Mouse (Mus musculus) forebrain, embryonic 11.5 days (tissue): ENCODE data around the gene Olfr157. TPM values are rescaled to one million over a fixed set of nuclear protein-coding genes. Genes with fewer than 3 reads are reported as not detected.
"Not testable (repeated sequence)": the region's sequence is repeated elsewhere in the genome, so short reads cannot be mapped to it uniquely, and the experiment has no call there.

Source experiments
- ATAC-seq: fragments of 200-750 bp; cut with Nextera tagmentation; replicated peaks from 2 replicates; pipeline ENCODE4 v1.8.0; 2017; ENCODE audit warnings: moderate TSS enrichment; ENCODE audit not compliant: low FRiP score
- DNase-seq: peaks from one replicate; pipeline ENCODE4 v3.0.0-alpha.2; 2017; ENCODE audit warnings: low spot score
- H3K27ac ChIP-seq: fragments of 300-500 bp; sonication (generic); 2 replicates; pipeline ENCODE4 v1.5.1; 2014; ENCODE audit warnings: low read depth, low read length
- H3K27me3 ChIP-seq: fragments of 300-500 bp; sonication (generic); 2 replicates; pipeline ENCODE4 v1.6.1; 2014; ENCODE audit warnings: mild to moderate bottlenecking, low read length, mixed read lengths; ENCODE audit not compliant: control insufficient read depth, insufficient read depth
- H3K36me3 ChIP-seq: fragments of 300-500 bp; sonication (generic); 2 replicates; pipeline ENCODE4 v1.6.1; 2014; ENCODE audit warnings: mild to moderate bottlenecking, low read length, moderate library complexity, mixed read lengths; ENCODE audit not compliant: control insufficient read depth, insufficient read depth
- H3K4me1 ChIP-seq: fragments of 300-500 bp; sonication (generic); replicated peaks from 2 replicates; pipeline ENCODE4 v1.6.1; 2014; ENCODE audit warnings: low read length, mixed read lengths; ENCODE audit not compliant: control insufficient read depth, insufficient read depth
- H3K4me2 ChIP-seq: fragments of 300-500 bp; sonication (generic); 2 replicates; pipeline ENCODE4 v1.6.1; 2014; ENCODE audit warnings: low read depth, mild to moderate bottlenecking, low read length, moderate library complexity, mixed read lengths; ENCODE audit not compliant: severe bottlenecking
- H3K4me3 ChIP-seq: fragments of 300-500 bp; sonication (generic); 2 replicates; pipeline ENCODE4 v1.5.1; 2014; ENCODE audit warnings: low read depth, low read length
- H3K9ac ChIP-seq: fragments of 300-500 bp; sonication (generic); 2 replicates; pipeline ENCODE4 v1.6.1; 2014; ENCODE audit warnings: low read length
- H3K9me3 ChIP-seq: fragments of 300-500 bp; sonication (generic); 2 replicates; pipeline ENCODE4 v1.6.1; 2016; ENCODE audit warnings: low read length, mixed read lengths; ENCODE audit not compliant: control insufficient read depth
- WGBS: fragments of 180-500 bp; shearing (Covaris S2); extraction: QIAGEN DNeasy Blood & Tissue Kit; methylation state at CpG from one replicate; pipeline ENCODE4 v1.1.7; 2014; 5-methylcytosine and 5-hydroxymethylcytosine counted together
- polyA plus RNA-seq: library from polyadenylated mRNA; unstranded; fragments of >200 nt; fragmentation: Nextera tagmentation; extraction: Ambion mirVana; gene quantifications from 2 replicates; pipeline ENCODE4 v1.2.1, GENCODE M21; 2014

The Olfr157 gene
- polyA plus RNA-seq, 1 experiment from 2014 or later: not detected

GRCm38 (mm10) chr4:43832031-43832430 lies 8.0 kb downstream of the Olfr157 start:
- H3K9ac ChIP-seq: no peak overlapping the region
- H3K27me3 ChIP-seq: no peaks in the 10 kb centered on the region
- H3K4me1 ChIP-seq: no peaks in the 10 kb centered on the region
- no peaks in the 10 kb centered on the region for H3K9me3 ChIP-seq
- H3K4me2 ChIP-seq: no peak overlapping the region
- H3K27ac ChIP-seq: no peak overlapping the region
- no peaks in the 10 kb centered on the region for H3K36me3 ChIP-seq
- ATAC-seq (no peak), DNase-seq (peak; percentile 50)
- no peak overlapping the region for H3K4me3 ChIP-seq
- WGBS: 70% methylated on average over 5 of the region's 5 CpGs

GRCm38 (mm10) chr4:43828806-43829205 lies 11.2 kb downstream of the Olfr157 start:
- Histone ChIP-seq H3K36me3 (no peaks in the 10 kb centered on the region), H3K27me3 (no peaks in the 10 kb centered on the region), H3K9me3 (no peaks in the 10 kb centered on the region), H3K27ac (no peak overlapping the region), H3K4me3 (no peak overlapping the region), H3K9ac (no peak overlapping the region), H3K4me1 (no peaks in the 10 kb centered on the region), H3K4me2 (no peak overlapping the region)
- WGBS: 95% methylated on average over 4 of the region's 4 CpGs
- DNase-seq: peak; percentile 28
- ATAC-seq: no peak

GRCm38 (mm10) chr4:43823845-43824337 lies 16.1 kb downstream of the Olfr157 start, which contains the start of gene Olfr156:
Gene Olfr156, minus strand, starts transcription at chr4:43823895.
- peak; percentile 55 for DNase-seq
- H3K36me3 ChIP-seq: no peaks in the 10 kb centered on the region
- 11% methylated on average over 7 of the region's 7 CpGs for WGBS
- H3K9ac ChIP-seq: no peak within 1 kb of the TSS
- H3K9me3 ChIP-seq: no peaks in the 10 kb centered on the region
- no peak within 1 kb of the TSS for H3K4me2 ChIP-seq
- ATAC-seq: no peak
- no peak within 1 kb of the TSS for H3K27ac ChIP-seq
- no peaks in the 10 kb centered on the region for H3K4me1 ChIP-seq
- H3K4me3 ChIP-seq: no peak within 1 kb of the TSS
- no peaks in the 10 kb centered on the region for H3K27me3 ChIP-seq

- 86% methylated on average over 13 of the region's 13 CpGs for WGBS
- Histone ChIP-seq H3K4me3 (no peak overlapping the region), H3K27ac (no peak overlapping the region), H3K27me3 (no peaks in the 10 kb centered on the region), H3K9ac (no peak overlapping the region), H3K9me3 (no peaks in the 10 kb centered on the region), H3K4me1 (no peaks in the 10 kb centered on the region), H3K4me2 (no peak overlapping the region), H3K36me3 (no peaks in the 10 kb centered on the region)
- no peak for ATAC-seq
- DNase-seq: peak; percentile 25
Measured at GRCm38 (mm10) chr4:43822896-43823550, 17.0 kb downstream of the Olfr157 start.

- Histone ChIP-seq H3K9ac (no peak overlapping the region), H3K9me3 (no peaks in the 10 kb centered on the region; the same call in 1 of the 2 replicates), H3K4me3 (no peak overlapping the region), H3K27me3 (no peaks in the 10 kb centered on the region), H3K4me1 (no peaks in the 10 kb centered on the region), H3K27ac (no peak overlapping the region), H3K4me2 (no peak overlapping the region), H3K36me3 (no peaks in the 10 kb centered on the region)
- DNase-seq: no peak
- 82% methylated on average over 7 of the region's 7 CpGs for WGBS
- no peak for ATAC-seq
Measured at GRCm38 (mm10) chr4:43798936-43799335, 41.1 kb downstream of the Olfr157 start.

DNA sequence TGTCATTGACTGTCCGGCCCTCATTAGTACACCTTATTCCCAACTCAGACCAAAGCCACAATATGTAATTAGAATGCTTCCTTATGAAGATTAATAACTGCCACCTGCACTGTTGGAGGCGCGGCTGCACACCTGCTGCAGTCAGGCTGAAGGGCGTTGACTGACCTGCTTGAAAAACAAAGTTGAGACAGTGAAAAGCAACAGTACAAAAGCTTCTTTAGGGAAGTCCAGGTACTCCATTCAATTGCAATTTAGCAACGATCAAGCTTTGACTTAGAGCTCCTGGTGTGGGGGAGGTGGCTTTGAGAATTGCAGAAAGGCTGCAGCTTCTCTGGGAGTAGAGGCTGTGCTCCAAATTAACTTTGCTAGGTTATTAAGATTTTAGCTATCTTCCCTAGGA lies 44.2 kb downstream of the Olfr157 start:
- WGBS: 82% methylated on average over 5 of the region's 5 CpGs
- not testable (repeated sequence) for ATAC-seq, H3K36me3 ChIP-seq, DNase-seq, H3K27ac ChIP-seq, H3K27me3 ChIP-seq, H3K9ac ChIP-seq, H3K9me3 ChIP-seq, H3K4me2 ChIP-seq, H3K4me1 ChIP-seq, H3K4me3 ChIP-seq

DNA sequence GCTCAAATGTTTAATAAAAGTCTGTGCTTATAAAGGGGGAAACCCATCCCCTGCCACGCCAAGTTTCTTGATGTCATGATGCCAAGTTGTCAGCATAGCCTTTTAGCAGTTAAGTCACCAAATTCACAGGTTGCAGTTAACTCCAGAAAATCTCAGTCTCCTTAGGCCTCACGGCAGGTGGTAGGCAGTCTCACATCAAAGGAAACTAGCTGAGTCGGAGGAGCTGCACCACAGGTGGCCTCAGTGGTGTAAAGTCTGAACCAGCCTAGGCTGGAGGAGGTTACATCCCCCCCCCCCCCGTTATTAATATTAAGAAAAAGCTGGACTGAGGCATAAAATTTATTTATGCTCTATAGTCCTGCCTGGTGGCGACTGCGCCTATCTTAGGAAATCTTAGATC lies 44.7 kb downstream of the Olfr157 start:
- no peaks in the 10 kb centered on the region for H3K36me3 ChIP-seq
- 81% methylated on average over 6 of the region's 6 CpGs for WGBS
- H3K9me3 ChIP-seq: no peaks in the 10 kb centered on the region; the same call in 1 of the 2 replicates
- no peaks in the 10 kb centered on the region for H3K4me1 ChIP-seq
- DNase-seq (no peak), ATAC-seq (no peak)
- H3K27me3 ChIP-seq: no peaks in the 10 kb centered on the region
- no peak overlapping the region for H3K27ac ChIP-seq
- no peak overlapping the region for H3K4me3 ChIP-seq
- H3K9ac ChIP-seq: no peak overlapping the region
- no peak overlapping the region for H3K4me2 ChIP-seq
